Mouse (Mus musculus) adrenal gland, postnatal 10 days (tissue): Measurements from ENCODE around the gene Gm29106. TPM values are rescaled to one million over a fixed set of nuclear protein-coding genes. Genes with fewer than 3 reads are reported as not detected.
"Not testable (repeated sequence)": the region's sequence is repeated elsewhere in the genome, so short reads cannot be mapped to it uniquely, and the experiment has no call there.

Experiments
- DNase-seq: peaks from one replicate; pipeline ENCODE4 v3.0.0; 2021; ENCODE audit warnings: mixed read lengths
- long read RNA-seq, 2 experiments: library from polyadenylated mRNA; stranded (forward); transcript quantifications; one replicate each; pipeline ENCODE4 v2.0.0; 2021
- total RNA-seq, 2 experiments: library from RNA; stranded (reverse); gene quantifications; 2 replicates each; pipeline ENCODE4 v1.2.3; 2021

The Gm29106 gene
- not detected for total RNA-seq
- long read RNA-seq, experiment 1: 0 reads
- long read RNA-seq, experiment 2: 0 reads

DNA sequence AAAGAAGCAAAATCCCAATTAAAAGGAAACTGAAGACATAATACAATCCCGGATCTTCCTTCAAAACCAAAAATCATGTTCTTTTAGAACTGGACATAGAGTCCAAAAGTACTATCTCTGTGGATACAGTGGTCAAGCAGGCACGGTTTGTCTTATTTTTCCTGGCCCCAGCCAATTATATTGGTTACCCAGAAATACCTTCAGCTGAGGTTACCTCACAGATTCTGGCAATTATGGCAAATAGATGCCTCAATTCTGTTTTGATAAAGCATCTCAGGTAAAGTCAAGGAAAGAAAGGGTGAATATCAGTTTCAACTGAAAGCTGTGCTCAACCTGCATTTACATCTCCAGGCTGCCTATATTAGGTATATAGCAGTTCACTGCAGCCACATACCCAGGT lies at the start of gene Gm29106:
Gene Gm29106 (plus strand): TSS at position 301 of the 400 bp plus-strand sequence.
- DNase-seq: not testable (repeated sequence)

DNA sequence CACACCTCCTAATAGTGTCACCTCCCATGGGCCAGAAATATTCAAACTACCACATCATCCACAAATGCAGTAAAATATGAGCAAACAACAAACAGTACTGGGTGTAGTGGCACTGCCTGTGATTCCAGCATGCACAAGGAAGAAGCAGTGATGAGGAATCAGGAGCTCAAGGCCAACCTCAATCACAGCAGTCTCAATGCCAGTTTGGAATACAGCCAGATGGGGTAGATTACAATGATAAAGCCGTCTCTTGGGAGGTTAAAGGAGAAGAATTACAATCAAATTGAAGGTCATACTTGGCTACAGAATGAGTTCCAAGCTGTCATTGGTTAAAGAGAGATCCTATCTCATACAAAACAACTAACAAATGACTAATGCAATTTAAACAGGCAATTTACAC lies 52.2 kb downstream of the Gm29106 start:
- DNase-seq: peak; percentile 51

DNA sequence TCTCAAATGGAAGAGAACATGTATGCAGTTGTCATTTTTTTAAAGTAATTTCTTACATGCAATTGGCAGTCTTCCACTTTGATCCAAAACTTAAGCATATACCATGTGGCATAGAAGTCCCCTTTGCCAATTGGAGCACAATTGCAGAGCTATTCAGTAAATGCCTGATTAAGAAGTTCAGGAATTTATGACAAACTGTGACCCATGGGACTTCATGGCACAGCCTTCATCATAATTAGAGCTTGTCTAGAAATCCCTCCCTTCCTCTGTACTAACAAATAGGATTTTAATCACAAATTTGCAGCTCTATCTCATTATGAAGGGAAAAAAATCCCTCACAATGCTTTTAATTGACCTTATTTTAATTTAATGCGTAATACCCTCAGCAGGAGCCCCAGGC lies 59.7 kb downstream of the Gm29106 start:
- DNase-seq: no peak

Other genes starting within 250 kb of the Gm29106 start
- gene Gm28168, start 248.5 kb upstream of the Gm29106 start, total RNA-seq: not detected
- not detected for gene Gm7145, start 210.6 kb upstream of the Gm29106 start, total RNA-seq
- gene Tsn, start 135.2 kb downstream of the Gm29106 start, total RNA-seq: 100 to 1,000 TPM; 107 to 112 TPM
- 10 to 100 TPM; 37.7 to 44.7 TPM for gene Nifk, start 145.3 kb downstream of the Gm29106 start, total RNA-seq
- gene Clasp1, start 212.5 kb downstream of the Gm29106 start, total RNA-seq: 10 to 100 TPM; 39.7 to 60.7 TPM